Mouse (Mus musculus): ENCODE measurements around the gene Pdxp.
A peak's percentile ranks its signal among the peaks of the same experiment; 100 is the strongest.

Gene Pdxp

GRCm38 (mm10) chr15:78899409-78899739 is 14.3 kb upstream of the Pdxp start, which contains the start of gene Gm49510:
TSS of gene Gm49510 (plus strand) at chr15:78899667.
- DNase-seq (ENCODE audit: low spot score in 2 of 2), result no peak

- DNase-seq (ENCODE audit: low spot score in 2 of 2), result no peak
These were observed 13.8 kb upstream of the Pdxp start, which contains the start of gene Sh3bp1 for GRCm38 (mm10) chr15:78899740-78900584. TSS of gene Sh3bp1 (plus strand) at chr15:78899768.

GRCm38 (mm10) chr15:78900585-78901421 is 12.9 kb upstream of the Pdxp start:
- DNase-seq (ENCODE audit: low spot score in 2 of 2), result no peak

GRCm38 (mm10) chr15:78901422-78901789 is 12.3 kb upstream of the Pdxp start:
- DNase-seq (ENCODE audit: low spot score in 2 of 2), result no peak

- DNase-seq (ENCODE audit: low spot score in 2 of 2), result peak; percentile 75 to 81
These were observed 10.5 kb upstream of the Pdxp start for GRCm38 (mm10) chr15:78903243-78903642.

- DNase-seq (ENCODE audit: low spot score in 2 of 2), result no peak
These were observed 5.3 kb upstream of the Pdxp start for GRCm38 (mm10) chr15:78908399-78908798.

GRCm38 (mm10) chr15:78908982-78909381 is 4.7 kb upstream of the Pdxp start:
- no peak for DNase-seq (ENCODE audit: low spot score in 2 of 2)

GRCm38 (mm10) chr15:78912040-78912439 is 1.7 kb upstream of the Pdxp start:
- DNase-seq (ENCODE audit: low spot score in 2 of 2), result no peak

GRCm38 (mm10) chr15:78914091-78914822 is 538 bp downstream of the Pdxp start:
- no peak for DNase-seq (ENCODE audit: low spot score in 2 of 2)

- DNase-seq (ENCODE audit: low spot score in 2 of 2), result no peak
These were observed 1.3 kb downstream of the Pdxp start for GRCm38 (mm10) chr15:78914823-78915659.

- peak; percentile 70 to 76 for DNase-seq (ENCODE audit: low spot score in 2 of 2)
These were observed 1.9 kb downstream of the Pdxp start for GRCm38 (mm10) chr15:78915660-78916017.

GRCm38 (mm10) chr15:78916052-78916826 is 2.5 kb downstream of the Pdxp start:
- DNase-seq (ENCODE audit: low spot score in 2 of 2), result no peak

GRCm38 (mm10) chr15:78918126-78918525 is 4.4 kb downstream of the Pdxp start:
- no peak for DNase-seq (ENCODE audit: low spot score in 2 of 2)

GRCm38 (mm10) chr15:78919914-78920313 is 6.2 kb downstream of the Pdxp start:
- DNase-seq (ENCODE audit: low spot score in 2 of 2), result no peak

GRCm38 (mm10) chr15:78922700-78923099 is 9.0 kb downstream of the Pdxp start:
- DNase-seq (ENCODE audit: low spot score in 2 of 2), result no peak

- DNase-seq (ENCODE audit: low spot score in 2 of 2), result peak; percentile 66 to 77
These were observed 9.9 kb downstream of the Pdxp start for GRCm38 (mm10) chr15:78923585-78923984.

GRCm38 (mm10) chr15:78925129-78925528 is 11.4 kb downstream of the Pdxp start:
- no peak for DNase-seq (ENCODE audit: low spot score in 2 of 2)

GRCm38 (mm10) chr15:78926021-78926919 is 12.6 kb downstream of the Pdxp start, which contains the start of gene Lgals1:
TSS of gene Lgals1 (plus strand) at chr15:78926725.
- DNase-seq (ENCODE audit: low spot score in 2 of 2), result peak; percentile 73 to 84

All from natural killer cell, adult 2 months (primary cell).